Mouse (Mus musculus) layer of hippocampus, postnatal 36 days (tissue): ENCODE results near the gene Cit. TPM values are rescaled to one million over a fixed set of nuclear protein-coding genes. Genes with fewer than 3 reads are reported as not detected.

ENCODE experiments used
- DNase-seq, 2 experiments: peaks; one replicate each; pipeline ENCODE4 v3.0.0; 2022
- total RNA-seq, 2 experiments: library from RNA; stranded (reverse); gene quantifications; 2 replicates each; pipeline ENCODE4 v1.2.3; 2021

The Cit gene
- total RNA-seq, 2 experiments from 2014 or later: 58.6 to 59.0 TPM

DNA sequence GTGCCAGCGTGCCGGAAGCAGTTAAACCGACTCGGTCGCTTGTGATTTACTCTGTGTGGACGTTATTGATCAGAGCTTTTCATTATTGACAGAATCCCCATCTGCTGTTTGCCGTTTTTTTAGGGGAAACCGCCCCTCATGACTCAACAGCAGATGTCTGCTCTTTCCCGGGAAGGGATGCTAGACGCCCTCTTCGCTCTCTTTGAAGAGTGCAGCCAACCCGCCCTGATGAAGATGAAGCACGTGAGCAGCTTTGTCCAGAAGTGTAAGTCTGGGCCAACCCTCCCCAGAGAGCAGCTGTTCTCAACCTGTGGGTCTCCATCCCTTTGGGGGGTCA lies 5.9 kb downstream of the Cit start:
- peak; percentile 59 for DNase-seq

DNA sequence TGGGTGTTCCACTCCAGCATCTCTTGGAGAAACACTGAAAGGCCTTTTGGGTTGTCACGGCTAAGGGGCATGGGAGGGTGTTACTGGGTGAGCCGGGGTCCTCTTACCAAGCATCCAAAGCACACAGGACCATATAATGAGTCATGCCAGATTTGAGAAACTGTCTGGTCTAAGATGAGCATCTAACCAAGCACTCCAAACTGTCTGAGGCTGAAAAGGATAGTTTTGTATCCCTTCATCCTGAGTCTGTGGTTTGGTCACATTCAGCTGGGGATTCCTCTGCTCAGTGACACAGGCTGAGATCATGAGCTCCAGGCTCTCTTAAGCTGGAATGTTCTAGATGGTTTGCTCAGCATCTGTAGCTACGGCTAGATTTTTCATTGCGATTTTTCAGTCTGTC lies 7.4 kb downstream of the Cit start:
- no peak for DNase-seq

DNA sequence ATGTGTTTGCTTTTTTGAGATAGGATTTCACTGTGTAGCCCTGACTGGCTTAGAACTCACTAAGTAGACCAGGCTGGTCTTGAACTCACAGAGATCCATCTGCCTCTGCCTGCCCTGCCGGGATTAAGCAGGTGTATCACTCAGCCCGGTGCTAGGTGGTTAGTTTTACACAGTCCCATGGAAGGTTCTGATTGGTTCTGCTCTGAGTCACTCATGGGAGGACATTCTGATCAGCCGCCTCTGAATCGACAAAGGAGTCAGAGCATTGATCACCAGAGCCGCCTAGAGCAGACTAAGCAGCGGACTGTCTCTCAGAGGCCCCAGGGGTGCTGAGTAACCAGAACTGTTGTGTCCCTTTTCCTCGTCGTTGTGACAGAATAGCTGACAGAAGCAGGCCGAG lies 8.6 kb downstream of the Cit start:
- no peak for DNase-seq

DNA sequence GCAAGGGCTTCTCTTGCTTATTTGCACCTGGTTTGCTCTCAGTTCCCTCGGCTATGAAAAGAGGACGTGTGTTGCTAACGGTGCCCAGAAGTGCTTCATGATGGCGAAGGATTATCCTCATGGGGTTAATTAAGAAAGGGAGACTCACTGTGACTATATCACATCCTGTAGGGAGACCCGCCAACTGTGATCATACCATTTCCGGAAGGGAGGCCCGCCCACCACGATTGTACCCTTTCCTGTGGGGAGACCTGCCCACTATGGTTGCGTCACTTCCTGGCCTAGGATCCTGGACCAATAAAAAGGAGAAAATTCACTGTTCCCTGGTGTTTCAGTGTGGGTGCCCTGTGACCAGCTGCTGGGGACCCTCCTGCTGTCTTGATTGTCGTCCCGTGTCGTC lies 9.3 kb downstream of the Cit start:
- no peak for DNase-seq

DNA sequence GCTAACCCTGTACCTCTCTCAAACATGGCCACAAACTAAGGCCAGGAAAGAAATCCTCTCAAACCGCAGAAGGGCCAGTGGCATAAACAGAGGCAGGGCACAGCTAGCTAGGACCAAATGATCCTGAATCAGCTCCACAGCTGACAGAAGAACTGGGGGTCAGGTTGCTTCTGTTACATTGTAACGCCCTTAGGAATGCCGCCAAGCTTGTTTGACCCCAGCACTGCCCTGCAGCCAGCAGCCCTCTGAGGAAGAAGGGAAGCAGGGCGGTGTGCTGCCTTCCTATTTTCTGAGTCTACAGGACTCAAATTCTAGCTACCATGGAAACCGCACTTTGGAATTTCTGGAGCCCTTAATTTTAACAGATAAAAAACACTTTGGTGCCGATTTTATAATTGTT lies 13.6 kb downstream of the Cit start:
- DNase-seq: no peak

DNA sequence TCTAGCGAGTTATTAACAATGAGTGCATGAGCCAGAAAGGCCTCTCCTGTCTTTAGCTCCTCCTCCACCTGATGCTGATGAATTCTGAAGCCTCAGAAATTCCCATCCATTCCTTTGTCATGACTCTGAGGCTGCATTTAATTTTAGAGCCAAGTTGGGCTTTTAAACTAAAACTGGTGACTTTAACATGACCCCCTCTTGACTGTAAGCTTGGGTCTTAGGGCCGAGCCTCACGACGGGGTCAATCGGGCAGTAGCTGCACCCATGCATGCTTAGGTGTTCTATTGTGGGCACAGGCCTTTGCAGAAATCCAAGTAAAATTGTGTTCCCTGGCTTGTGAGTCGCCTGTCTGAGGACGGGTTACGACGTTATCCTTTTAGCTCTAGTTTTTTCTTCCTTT lies 14.4 kb downstream of the Cit start:
- no peak for DNase-seq

DNA sequence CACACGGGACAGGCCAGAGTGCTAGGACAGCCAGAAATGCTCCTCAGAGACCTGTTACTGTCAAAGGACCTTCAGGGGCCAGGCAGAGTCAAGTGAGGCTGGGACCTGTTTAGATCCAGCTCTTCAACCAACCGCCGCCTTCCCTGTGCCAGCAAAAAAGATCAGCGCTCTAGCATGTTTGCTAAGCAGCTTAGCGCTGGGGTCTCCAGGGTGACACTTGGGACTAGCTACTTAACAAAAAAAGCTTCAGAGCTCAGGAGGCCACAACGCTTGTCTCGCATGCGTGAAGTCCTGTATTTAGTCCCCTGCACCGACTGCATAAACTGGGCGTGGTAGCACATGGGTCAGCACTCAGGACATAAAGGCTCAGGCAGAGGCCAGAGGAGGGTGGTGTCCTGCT lies 16.9 kb downstream of the Cit start:
- DNase-seq: no peak

DNA sequence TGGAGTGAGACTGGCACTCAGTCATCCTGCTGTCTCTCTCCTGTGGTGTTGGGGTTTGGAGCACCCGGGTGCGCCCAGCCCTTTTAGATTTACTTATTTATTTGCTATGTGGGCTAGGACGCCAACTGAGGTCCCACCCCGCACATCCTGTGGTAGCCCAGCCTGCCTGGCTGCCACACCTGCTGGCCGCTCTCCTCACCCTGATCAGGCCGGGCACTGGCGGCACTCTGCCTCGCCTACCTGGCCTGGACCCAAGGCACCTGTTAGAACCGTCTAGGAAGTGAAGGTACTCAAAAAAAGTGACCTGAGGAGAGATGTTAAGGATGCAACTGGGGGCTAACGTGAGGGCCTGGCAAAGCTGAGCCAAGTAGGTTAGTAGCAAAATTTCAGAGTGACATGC lies 17.4 kb downstream of the Cit start:
- no peak for DNase-seq

DNA sequence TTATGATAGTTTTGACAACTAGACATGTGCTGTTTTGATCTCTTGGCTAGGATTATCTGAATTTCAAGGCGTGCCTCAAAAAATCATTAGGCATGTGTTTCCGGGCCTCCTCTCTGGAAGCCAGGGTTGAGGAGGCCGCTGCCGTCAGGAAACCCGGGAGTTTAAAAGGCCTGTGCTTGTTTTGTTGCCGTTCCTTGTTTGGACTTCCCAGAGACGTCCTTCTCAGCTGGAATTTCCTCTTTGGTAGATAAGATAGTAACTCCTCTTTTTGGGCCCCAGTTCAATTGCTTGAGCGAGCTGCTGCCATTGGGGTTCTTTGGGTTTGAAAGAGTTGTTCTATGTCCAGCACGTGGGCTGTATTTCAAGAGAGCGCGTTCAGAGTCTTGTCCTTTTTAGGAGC lies 21.2 kb downstream of the Cit start:
- no peak for DNase-seq

DNA sequence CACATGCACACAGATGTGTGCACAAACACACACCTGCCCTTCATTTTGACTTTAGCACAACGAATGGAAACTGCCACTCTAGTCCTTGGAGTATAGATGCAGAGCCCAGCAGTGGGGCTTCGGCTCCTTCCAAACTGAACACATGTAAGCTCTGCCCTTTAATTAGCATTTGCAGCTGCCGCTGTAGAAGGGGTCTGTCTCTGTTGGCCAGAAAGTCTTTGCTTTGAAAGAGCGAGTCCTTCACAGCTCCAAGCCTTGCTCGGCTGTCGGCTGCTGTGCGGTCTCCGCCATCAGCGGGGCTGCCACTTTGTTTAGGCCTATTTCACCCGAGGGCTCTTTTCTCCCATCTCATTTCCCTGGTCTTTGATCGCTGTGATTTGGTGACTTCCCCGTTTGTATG lies 23.5 kb downstream of the Cit start:
- no peak for DNase-seq

DNA sequence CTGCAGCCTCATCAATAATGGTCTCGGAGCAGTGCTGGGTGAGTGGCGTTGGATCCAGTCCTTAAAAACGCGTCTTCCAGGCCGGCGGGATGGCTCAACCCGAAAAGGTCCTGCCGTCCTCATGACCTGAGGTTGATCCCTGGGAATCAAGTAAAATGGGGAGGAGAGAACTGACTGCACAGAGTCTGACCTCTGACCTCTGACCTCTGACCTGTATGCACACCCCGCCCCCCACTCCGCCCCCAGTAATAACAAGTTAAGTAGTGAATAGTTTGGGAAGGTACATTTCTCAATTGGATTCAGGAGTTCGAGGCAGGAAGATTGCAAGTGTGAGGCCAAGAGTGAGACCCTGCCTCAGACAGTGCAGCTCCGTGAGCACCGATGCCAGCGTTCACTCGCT lies 24.1 kb downstream of the Cit start:
- no peak for DNase-seq

DNA sequence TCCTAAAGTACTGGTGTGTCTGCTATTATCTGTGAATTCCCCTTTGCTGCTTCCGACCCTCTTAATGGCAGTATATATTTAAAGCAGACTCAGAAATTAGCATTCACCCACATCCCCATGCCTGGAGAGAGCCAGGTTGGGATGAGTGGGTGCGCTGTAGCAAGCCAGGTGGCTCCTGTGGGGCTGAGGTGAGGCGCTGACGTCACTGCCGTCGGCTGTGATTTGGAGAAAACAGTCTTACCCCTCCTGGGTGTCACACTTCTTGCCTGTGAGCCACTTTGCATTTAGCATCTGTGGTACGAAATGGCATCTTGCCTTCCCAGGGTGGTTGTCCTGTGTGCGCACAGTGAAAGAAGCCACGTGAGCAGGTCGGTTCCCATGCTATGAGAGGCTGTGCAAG lies 26.1 kb downstream of the Cit start:
- DNase-seq: no peak

DNA sequence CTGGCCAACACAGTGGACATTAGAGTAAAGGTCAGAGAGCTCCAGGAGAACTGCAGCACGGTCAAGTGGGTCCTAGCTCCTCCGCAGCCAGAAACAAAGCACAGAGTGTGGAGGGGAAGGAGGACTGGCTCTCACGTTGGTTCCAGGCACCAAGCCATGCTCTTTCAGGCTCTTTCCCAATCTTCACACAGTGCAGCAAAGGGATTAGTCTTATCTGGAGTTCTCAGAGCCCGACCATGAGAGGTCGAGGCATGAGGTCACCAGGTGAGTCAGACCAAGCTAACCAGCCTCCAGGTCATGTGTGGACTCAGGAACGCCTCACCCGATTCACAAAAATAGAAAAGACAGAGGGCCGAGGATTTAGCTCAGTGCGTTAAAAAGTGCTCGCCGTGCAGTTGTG lies 27.0 kb downstream of the Cit start:
- DNase-seq: no peak

DNA sequence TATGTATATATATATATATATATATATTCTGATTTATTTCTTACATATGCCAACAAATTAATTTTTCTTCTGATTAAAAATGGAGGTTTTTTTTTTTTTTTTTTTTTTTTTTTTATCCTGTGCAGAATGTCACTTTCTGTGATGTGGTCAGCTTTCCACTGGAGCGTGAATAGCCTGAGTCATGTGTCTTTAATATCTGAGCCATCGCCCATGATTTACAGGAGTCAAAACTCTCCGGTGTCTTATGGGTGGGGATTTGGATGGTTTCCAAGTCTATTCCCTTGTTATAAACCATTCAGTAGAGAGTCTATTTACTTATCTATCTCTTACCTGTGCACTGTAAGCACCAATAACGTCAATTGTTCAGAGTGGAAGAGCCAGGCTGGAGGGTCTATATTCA lies 27.9 kb downstream of the Cit start:
- no peak for DNase-seq

DNA sequence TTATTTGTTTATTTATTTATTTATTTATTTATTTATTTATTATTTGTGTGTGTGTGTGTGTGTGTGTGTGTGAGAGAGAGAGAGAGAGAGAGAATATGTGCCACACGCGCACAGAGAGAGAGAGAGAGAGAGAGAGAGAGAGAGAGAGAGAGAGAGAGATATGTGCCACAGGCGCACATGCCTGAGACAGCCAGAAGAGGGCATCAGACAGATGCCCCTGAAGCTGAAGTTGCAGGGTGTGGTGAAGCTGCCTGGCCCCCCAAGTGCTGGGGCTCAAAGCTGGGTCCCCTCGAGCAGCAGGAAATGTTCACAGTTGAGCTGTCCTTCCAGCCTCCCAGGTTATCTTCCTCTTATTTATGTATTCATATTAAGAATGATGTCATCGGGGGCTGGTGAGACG lies 32.3 kb downstream of the Cit start:
- DNase-seq: no peak

DNA sequence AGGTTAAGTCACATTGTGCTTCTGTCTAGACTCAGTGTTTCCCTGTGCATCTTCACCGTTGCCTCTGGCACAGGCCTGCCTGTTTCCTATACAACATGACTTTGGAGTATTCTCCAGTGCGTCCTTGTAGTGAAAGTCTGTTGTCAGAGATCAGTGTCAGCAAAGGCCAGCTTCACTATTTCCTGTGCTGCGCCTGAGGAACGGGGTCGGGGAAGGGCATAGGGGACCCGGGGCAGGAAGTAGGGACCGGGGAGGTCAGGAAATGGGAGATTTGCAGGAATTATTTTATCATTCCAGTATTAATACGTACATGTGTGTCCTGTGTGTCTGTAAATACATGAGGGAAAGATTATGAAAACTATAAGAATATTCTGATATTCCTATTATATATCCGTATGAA lies 37.1 kb downstream of the Cit start:
- no peak for DNase-seq

DNA sequence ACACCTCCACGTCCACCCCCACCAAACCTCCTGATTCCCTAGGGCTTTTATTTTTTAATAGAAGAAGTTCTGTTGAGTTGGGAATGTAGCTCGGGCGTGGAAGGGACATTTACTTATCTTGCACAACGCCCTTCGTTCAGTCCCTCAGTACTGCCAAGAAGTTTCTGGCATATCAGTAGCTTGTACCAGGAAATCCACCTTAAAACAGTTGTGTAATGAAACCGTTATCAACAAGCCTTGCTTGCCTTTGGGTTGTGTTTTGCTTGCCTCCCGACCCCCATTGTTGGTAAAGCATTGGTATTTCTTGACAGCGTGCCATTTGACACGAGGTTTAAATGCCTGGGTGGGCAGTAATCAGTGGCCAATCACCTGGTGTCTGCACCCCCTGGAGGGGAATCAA lies 39.4 kb downstream of the Cit start:
- no peak for DNase-seq

DNA sequence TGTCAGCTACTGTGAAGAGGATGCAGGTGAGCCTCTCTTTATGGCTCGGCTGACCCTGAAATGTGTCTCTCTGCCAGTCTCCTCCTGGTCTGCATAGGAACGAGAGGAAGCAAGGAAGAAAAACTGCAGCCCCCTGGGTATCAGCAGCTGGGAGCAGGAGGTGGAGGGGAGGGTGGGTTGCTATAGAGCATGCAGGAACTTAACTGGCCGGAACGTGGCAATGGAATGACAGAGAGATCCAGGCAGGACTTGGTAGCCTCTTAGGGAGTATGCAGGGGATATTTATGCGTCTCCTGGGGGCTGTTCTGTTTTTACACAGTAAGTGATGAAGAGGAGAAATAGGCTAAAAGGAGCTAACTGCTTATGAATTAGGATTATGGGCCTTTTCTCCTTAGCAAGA lies 48.7 kb downstream of the Cit start:
- DNase-seq: no peak

DNA sequence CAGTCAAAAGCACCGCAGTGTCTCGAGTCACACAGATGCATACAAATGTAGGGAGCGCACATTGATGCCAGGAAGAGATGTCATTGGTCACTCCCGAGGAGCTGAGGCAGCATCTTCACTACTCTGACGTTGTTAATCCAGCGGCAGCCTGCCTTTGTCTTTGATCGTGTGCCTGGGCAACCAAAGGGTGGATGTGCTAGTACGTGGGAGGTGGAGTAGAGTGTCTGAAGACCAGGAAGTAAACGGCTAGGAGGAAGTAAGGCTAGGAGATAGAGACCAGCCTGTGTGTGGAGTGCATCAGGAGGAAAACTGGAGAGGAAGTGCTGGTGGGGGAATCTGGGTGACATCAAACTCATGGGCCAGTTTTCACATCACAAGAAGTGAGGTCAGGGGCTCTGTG lies 52.0 kb downstream of the Cit start:
- no peak for DNase-seq

DNA sequence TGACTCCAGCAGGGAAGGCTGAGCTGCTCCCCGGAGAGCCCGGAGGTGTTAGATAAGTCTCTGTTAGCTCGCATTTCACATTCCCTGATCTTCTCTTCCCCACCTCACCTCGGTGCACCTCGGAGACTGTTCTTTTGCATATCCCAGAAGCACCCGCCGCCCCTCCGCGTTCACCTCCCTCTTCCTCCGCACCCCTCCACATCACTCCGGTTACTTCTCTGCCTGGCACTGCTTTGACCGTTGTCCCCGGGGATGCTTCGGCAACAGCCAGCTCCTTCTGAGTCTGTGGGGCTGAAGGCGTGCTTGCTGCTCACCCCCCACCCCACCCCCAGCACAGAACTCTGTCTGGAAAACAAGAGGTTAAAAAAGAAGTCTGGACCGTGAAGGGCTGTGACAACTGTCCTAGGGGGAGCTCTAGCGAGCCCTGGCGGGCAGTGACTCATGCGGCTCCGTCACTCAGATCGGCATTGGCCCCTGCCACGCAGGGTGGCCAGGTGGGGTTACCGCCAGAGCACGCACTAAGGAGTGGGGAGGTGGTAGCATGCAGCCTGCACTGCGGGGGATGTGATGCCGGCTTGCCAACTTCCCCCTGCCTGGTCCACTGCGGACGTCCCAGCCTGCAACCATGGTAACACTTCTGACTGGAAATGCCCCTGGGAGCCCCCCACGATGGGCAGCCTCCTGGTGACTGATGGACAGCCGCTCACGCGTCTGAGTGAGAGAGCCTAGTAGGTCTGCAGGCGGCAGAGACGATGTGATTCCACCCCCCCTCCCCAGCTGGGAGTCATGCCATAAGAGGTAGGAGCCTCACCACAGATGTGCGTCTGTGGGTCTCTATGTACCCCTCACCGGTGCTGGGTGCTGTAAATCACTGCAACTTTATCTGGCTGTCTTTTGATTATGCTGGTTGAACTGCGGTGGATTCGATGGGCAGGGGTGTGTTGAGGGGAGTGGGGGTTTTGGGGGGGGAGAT lies 62.2 kb downstream of the Cit start:
- peak; percentile 32 for DNase-seq

DNA sequence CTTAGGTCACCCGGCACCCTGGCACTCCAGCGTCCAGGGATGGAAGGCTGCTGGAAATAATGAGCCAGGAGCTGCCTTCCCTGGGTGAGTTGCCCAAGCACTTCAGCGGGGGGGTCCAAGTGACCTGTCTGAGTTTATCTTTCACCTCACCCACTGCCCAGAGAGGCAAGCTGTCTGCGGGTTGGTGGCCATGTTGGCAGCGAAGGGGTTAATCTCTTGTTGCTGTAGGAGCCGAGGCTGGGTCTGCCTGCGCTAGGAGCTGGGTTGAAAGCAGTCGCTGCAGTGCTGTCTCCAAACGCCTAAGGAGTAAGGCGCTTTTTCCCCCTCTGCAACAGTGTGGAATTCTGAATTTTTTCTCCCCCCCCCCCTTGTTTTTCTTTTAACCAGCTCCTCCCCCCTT lies 63.2 kb downstream of the Cit start:
- peak in 1 of 2 experiments; percentile 15 for DNase-seq

DNA sequence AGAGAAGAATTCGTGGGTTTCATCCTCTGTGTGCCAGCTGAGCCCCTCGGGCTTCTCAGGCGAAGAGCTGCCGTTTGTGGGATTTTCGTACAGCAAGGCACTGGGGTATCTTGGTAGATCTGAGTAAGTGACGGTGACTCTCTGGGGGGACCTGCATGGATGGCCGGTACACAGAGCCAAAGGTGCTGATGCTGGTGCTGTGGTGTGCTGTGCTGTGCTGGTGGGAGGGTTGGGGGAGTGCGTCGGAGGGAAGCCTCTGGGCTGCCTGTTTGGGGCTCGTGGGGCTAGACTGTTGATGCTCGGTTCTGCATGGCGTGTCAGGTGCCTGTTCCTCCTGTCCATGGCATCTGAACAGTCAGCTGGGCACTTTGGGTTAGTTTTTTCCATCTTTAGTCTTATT lies 63.6 kb downstream of the Cit start:
- DNase-seq: peak in 1 of 2 experiments; percentile 10

DNA sequence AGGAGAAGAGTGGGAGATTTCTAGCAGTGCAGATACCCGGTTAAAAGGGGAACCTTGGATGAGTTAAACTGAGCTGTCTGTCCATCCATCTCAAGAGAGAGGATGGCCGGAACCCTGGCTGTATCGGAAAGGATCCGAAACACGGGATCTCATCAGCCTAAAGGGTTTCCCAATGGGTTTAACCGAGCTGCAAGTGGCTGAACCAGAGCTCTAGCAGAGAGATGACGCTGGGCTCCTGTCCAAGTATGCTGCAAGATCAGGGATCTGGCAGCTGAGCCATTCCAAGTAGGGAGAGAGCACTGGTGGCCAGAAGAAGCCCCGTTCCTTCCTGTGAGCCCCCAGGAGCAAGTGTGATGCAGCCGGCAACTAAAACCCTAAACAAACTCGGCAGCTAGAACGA lies 64.0 kb downstream of the Cit start:
- DNase-seq: peak; percentile 24 to 41

DNA sequence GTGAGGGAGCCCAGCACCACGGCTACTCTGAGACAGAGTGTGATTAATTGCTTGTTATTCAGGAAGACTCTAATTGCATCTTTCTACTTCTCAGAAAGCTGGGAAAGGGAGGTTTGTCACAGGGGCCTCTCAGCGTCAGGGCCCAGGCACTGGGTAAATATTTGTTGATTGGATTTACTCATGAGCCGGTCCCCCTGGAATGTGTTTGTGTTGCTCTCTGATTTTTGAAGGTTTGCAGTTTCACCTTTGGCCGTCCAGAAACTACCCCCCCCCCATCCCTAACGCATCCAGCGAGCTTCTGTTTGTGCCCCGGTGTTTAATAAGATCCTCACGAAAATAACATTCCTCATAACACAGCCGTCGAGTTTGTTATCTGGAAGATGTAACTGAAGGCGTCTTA lies 65.4 kb downstream of the Cit start:
- no peak for DNase-seq

DNA sequence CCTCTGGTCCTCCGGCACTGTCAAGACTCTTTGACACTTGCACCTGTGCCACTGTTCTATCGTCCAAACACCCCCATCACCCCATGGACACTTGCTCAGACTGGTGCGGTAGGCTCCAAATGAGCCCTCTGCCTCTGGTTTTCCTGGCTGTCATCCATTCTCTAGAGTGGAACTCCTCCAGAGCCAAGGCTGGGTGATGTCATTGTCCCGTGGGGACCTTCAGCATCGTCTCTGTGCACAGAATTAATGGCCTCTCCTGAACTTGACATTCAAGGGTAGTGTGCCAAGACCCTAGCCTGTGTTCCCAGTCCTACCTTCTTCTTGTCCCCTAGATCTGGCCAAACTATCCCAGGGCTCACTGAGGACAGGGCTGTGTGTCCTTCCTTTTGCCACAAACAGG lies 70.4 kb downstream of the Cit start:
- DNase-seq: no peak
